Mouse (Mus musculus): Measurements from ENCODE around the gene Epb41l2.

DNA sequence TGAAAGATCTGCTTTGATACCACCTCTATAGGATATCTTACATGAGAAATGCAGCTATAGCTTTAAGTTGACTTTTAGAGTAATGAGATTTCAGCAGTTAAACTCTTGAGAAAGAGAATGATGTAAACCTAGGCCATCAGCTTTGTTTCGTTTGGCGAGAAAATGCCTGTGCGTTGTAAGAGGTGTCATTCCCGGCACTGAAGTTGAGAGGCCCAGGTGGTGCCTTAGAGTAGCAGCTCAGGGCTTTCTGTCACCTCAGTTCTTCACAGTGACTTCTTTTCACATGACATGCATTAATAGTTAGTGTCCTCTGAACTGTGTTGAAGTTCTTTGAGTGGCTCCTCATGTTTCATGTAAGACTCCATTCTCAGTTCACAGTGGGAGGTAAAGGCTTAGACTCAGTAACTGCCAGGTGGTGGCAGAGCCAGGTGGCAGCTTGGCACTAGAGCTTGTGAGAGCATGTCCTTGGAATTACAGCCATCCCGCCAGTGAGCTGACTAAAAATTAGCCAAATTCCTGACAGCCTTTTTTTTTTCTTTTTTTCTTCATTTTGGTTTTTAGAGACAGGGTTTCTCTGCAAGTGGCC, 84.7 kb downstream of the Epb41l2 start:
- TF ChIP-seq POLR2A (IDR thresholded peaks at IDR 0.05; ENCODE audit: insufficient read depth, low read length) (no peak), CTCF (IDR thresholded peaks at IDR 0.05; ENCODE audit: low read depth, low read length) (no peak), EP300 (IDR thresholded peaks at IDR 0.05; ENCODE audit: insufficient read depth, low read depth, low read length) (no peak)

All from ES-Bruce4 (cell line).